Mouse (Mus musculus): ENCODE results near the gene Itga7. TPM values are rescaled to one million over a fixed set of nuclear protein-coding genes. Genes with fewer than 3 reads are reported as not detected.

The Itga7 gene
- polyA plus RNA-seq, 1 experiment from 2014 or later, result 1.7 TPM

GRCm38 (mm10) chr10:128950208-128950887 is 16.7 kb downstream of the Itga7 start:
- Histone ChIP-seq H3K4me1 (replicated peaks; ENCODE audit: control insufficient read depth, insufficient read depth, low read length) (no peaks in the 10 kb centered on the region), H3K9me3 (ENCODE audit: control insufficient read depth, low read length) (no peaks in the 10 kb centered on the region), H3K36me3 (ENCODE audit: control insufficient read depth, insufficient read depth, low read length) (no peaks in the 10 kb centered on the region), H3K4me2 (replicated peaks; ENCODE audit: low read depth, low read length) (no peak overlapping the region), H3K9ac (ENCODE audit: low read depth, low read length) (no peak overlapping the region), H3K27me3 (ENCODE audit: control insufficient read depth, insufficient read depth, low read length) (no peaks in the 10 kb centered on the region), H3K4me3 (ENCODE audit: low read depth, low read length) (no peak overlapping the region), H3K27ac (ENCODE audit: low read depth, low read length) (no peak overlapping the region)
- 69% methylated on average over 16 of the region's 16 CpGs for WGBS
- DNase-seq (ENCODE audit: low spot score) (no peak), ATAC-seq (ENCODE audit: low FRiP score) (no peak)

DNA sequence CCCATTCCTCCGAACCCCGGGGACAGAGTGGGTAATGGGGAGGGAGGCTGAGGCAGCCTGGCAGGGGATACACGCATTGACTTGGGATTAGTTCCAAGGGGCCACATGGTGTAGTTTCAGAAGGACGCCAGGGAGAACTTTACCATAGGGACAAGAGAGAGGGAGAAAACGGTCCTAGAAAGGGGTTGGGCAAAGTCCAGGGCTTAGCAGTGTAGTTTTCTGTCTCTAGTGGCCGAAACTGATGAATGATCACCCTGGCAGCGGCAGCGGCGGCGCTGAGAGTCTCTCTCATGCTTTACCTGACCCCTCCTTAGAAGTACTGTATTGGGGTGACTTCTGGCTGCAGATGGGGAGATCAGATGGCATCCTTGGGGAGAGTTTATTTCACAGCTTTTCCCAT is 24.7 kb downstream of the Itga7 start:
- ATAC-seq (ENCODE audit: low FRiP score), result no peak
- WGBS, result 76% methylated on average over 10 of the region's 10 CpGs
- Histone ChIP-seq H3K4me2 (replicated peaks; ENCODE audit: low read depth, low read length) (no peak overlapping the region), H3K4me1 (replicated peaks; ENCODE audit: control insufficient read depth, insufficient read depth, low read length) (no peaks in the 10 kb centered on the region), H3K9ac (ENCODE audit: low read depth, low read length) (no peak overlapping the region), H3K36me3 (ENCODE audit: control insufficient read depth, insufficient read depth, low read length) (no peaks in the 10 kb centered on the region), H3K27ac (ENCODE audit: low read depth, low read length) (no peak overlapping the region), H3K9me3 (ENCODE audit: control insufficient read depth, low read length) (no peaks in the 10 kb centered on the region), H3K4me3 (ENCODE audit: low read depth, low read length) (no peak overlapping the region), H3K27me3 (ENCODE audit: control insufficient read depth, insufficient read depth, low read length) (no peaks in the 10 kb centered on the region)
- no peak for DNase-seq (ENCODE audit: low spot score)

DNA sequence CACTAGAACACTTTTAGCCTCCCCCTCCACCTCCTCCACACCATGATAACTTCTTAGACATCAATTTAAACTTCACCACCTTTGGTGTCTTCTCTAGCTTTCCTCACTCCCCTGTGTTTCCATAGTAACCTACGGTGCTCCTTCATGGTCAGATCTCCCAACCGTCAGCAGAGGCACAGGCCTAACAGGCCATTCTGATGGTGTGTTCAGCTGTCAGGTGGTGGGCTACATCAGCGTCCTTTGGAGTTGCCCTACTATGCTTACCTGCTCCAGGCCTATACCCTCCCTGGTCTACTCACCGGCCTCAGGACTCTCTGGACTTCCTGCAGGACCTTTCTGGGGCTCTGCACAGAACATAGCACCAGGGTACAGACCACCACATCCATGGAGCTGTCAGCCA is 26.5 kb downstream of the Itga7 start:
- Histone ChIP-seq H3K4me1 (replicated peaks; ENCODE audit: control insufficient read depth, insufficient read depth, low read length) (no peaks in the 10 kb centered on the region), H3K27ac (ENCODE audit: low read depth, low read length) (no peak overlapping the region), H3K27me3 (ENCODE audit: control insufficient read depth, insufficient read depth, low read length) (no peaks in the 10 kb centered on the region), H3K9me3 (ENCODE audit: control insufficient read depth, low read length) (no peaks in the 10 kb centered on the region), H3K4me3 (ENCODE audit: low read depth, low read length) (no peak overlapping the region), H3K36me3 (ENCODE audit: control insufficient read depth, insufficient read depth, low read length) (no peaks in the 10 kb centered on the region), H3K4me2 (replicated peaks; ENCODE audit: low read depth, low read length) (no peak overlapping the region), H3K9ac (ENCODE audit: low read depth, low read length) (no peak overlapping the region)
- WGBS, result 82% methylated on average over 4 of the region's 4 CpGs
- ATAC-seq (ENCODE audit: low FRiP score) (no peak), DNase-seq (ENCODE audit: low spot score) (no peak)

DNA sequence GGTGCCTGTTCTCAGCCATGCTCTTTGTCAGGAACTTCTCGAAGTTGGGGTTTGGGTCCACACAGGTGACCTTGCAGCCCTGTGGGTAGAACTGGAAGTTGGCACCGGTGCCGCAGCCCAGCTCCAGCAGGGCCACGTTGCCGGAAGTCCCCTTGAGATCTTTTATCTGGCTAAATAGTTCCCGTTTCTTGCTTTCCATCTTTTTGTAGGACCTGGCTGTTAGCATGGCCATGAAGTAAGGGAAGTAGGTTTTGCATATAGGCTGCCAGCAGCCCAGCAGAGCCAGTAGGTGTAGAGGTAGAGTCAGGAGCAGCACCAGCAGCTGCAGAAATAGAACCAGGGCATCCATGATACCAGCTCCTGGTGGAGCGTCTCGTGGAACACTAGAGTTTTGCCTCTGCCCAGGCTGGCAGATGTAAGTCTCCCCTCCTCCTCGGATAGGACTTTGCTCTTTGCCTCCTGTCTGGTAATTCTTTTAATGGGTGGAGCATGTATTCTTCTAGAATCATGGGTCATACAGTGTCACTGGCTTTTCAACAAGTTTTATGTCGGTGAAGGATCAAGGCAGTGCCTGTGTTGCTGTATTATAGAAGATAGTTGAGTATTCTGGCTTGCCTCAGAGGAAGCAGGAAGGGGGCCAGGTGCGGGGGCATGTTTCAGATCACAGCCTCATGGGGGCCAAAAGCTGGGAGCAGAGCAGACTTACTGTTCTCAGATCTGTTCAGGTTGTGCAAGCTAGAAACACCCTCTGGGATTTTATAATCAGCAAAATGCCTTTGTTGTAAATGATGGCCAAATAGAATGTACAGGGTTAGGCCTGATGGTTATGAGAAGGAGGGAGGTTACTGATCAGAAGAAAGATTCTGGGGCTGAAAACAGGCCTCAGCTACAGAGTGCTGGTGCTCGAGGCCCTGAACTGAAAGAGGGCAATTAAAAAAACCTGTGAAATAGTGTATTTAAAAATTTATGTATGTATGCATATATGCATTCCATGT is 27.3 kb downstream of the Itga7 start, which contains the start of gene Mettl7b:
Gene Mettl7b, minus strand, starts transcription at position 399 of the 995 bp plus-strand sequence.
- Histone ChIP-seq H3K9ac (ENCODE audit: low read depth, low read length) (no peak within 1 kb of the TSS), H3K27ac (ENCODE audit: low read depth, low read length) (no peak within 1 kb of the TSS), H3K4me3 (ENCODE audit: low read depth, low read length) (no peak within 1 kb of the TSS), H3K9me3 (ENCODE audit: control insufficient read depth, low read length) (no peaks in the 10 kb centered on the region), H3K36me3 (ENCODE audit: control insufficient read depth, insufficient read depth, low read length) (no peaks in the 10 kb centered on the region), H3K27me3 (ENCODE audit: control insufficient read depth, insufficient read depth, low read length) (no peaks in the 10 kb centered on the region), H3K4me2 (replicated peaks; ENCODE audit: low read depth, low read length) (no peak within 1 kb of the TSS), H3K4me1 (replicated peaks; ENCODE audit: control insufficient read depth, insufficient read depth, low read length) (no peaks in the 10 kb centered on the region)
- DNase-seq (ENCODE audit: low spot score) (no peak), ATAC-seq (ENCODE audit: low FRiP score) (no peak)
- WGBS, result 88% methylated on average over 12 of the region's 12 CpGs

DNA sequence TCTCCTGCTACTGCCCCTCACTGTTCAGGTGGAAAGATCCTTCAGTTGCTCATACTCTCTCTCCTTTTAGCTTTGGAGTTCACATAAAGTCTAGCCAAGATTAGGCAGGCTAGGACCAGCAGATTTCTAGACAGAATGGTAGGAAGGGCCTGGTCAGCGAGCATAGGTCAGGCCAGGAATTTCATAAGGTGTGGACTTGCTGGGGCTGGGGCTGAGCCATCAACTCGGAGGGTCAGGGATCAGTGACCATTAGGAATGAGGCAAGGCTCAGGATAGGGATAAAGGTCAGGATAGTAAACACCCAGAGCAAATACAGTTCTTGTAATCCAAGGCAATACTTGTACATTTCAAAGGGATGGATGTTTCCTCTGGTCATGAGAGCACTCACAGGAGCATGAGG is 31.3 kb downstream of the Itga7 start:
- Histone ChIP-seq H3K4me3 (ENCODE audit: low read depth, low read length) (no peak overlapping the region), H3K27ac (ENCODE audit: low read depth, low read length) (no peak overlapping the region), H3K9me3 (ENCODE audit: control insufficient read depth, low read length) (no peaks in the 10 kb centered on the region), H3K4me1 (replicated peaks; ENCODE audit: control insufficient read depth, insufficient read depth, low read length) (no peaks in the 10 kb centered on the region), H3K27me3 (ENCODE audit: control insufficient read depth, insufficient read depth, low read length) (no peaks in the 10 kb centered on the region), H3K9ac (ENCODE audit: low read depth, low read length) (no peak overlapping the region), H3K36me3 (ENCODE audit: control insufficient read depth, insufficient read depth, low read length) (no peaks in the 10 kb centered on the region), H3K4me2 (replicated peaks; ENCODE audit: low read depth, low read length) (no peak overlapping the region)
- 73% methylated on average over 2 of the region's 2 CpGs for WGBS
- ATAC-seq (ENCODE audit: low FRiP score), result no peak
- DNase-seq (ENCODE audit: low spot score), result no peak

- no peak for ATAC-seq (ENCODE audit: low FRiP score)
- Histone ChIP-seq H3K9me3 (ENCODE audit: control insufficient read depth, low read length) (no peaks in the 10 kb centered on the region), H3K27ac (ENCODE audit: low read depth, low read length) (no peak overlapping the region), H3K9ac (ENCODE audit: low read depth, low read length) (no peak overlapping the region), H3K36me3 (ENCODE audit: control insufficient read depth, insufficient read depth, low read length) (no peaks in the 10 kb centered on the region), H3K27me3 (ENCODE audit: control insufficient read depth, insufficient read depth, low read length) (no peaks in the 10 kb centered on the region), H3K4me1 (replicated peaks; ENCODE audit: control insufficient read depth, insufficient read depth, low read length) (no peaks in the 10 kb centered on the region), H3K4me3 (ENCODE audit: low read depth, low read length) (no peak overlapping the region), H3K4me2 (replicated peaks; ENCODE audit: low read depth, low read length) (no peak overlapping the region)
- WGBS, result 84% methylated on average over 6 of the region's 6 CpGs
- DNase-seq (ENCODE audit: low spot score), result no peak
Measured at GRCm38 (mm10) chr10:128965871-128966270, 32.3 kb downstream of the Itga7 start.

GRCm38 (mm10) chr10:128968341-128968749 is 34.7 kb downstream of the Itga7 start:
- H3K9me3 ChIP-seq (ENCODE audit: control insufficient read depth, low read length), result no peaks in the 10 kb centered on the region
- no peaks in the 10 kb centered on the region for H3K27me3 ChIP-seq (ENCODE audit: control insufficient read depth, insufficient read depth, low read length)
- 63% methylated on average over 1 of the region's 1 CpGs for WGBS
- no peak overlapping the region for H3K4me2 ChIP-seq (replicated peaks; ENCODE audit: low read depth, low read length)
- no peak overlapping the region for H3K27ac ChIP-seq (ENCODE audit: low read depth, low read length)
- ATAC-seq (ENCODE audit: low FRiP score) (no peak), DNase-seq (ENCODE audit: low spot score) (no peak)
- no peaks in the 10 kb centered on the region for H3K4me1 ChIP-seq (replicated peaks; ENCODE audit: control insufficient read depth, insufficient read depth, low read length)
- no peak overlapping the region for H3K9ac ChIP-seq (ENCODE audit: low read depth, low read length)
- H3K36me3 ChIP-seq (ENCODE audit: control insufficient read depth, insufficient read depth, low read length), result no peaks in the 10 kb centered on the region
- no peak overlapping the region for H3K4me3 ChIP-seq (ENCODE audit: low read depth, low read length)

DNA sequence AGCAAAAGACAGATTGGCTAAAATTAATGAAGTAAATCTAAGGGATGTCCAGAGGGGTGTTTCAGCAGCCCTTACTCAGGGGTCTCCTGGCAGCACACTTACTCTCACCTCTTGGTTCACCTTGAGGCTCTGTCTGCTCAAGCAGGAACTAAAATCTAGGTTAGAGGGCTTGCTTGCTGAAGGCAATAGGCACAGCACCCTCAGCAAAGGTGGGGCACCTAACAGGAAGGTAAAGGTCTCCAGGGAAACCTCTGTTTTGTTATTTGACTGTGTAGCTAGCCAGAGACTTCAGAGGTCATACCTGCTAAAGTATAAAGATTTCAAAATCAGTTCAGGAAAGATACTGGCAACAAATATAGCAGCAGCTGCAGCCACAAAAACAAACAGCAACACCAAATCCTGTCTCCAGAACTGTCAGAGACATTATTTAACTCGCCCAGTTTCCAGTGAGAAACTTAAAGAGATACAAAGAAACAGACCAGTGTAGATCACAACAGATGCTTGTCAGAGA is 37.2 kb downstream of the Itga7 start:
- no peaks in the 10 kb centered on the region for H3K4me1 ChIP-seq (replicated peaks; ENCODE audit: control insufficient read depth, insufficient read depth, low read length)
- H3K9ac ChIP-seq (ENCODE audit: low read depth, low read length), result no peak overlapping the region
- no peaks in the 10 kb centered on the region for H3K36me3 ChIP-seq (ENCODE audit: control insufficient read depth, insufficient read depth, low read length)
- H3K9me3 ChIP-seq (ENCODE audit: control insufficient read depth, low read length), result no peaks in the 10 kb centered on the region
- no peak overlapping the region for H3K4me2 ChIP-seq (replicated peaks; ENCODE audit: low read depth, low read length)
- 64% methylated on average over 1 of the region's 1 CpGs for WGBS
- no peaks in the 10 kb centered on the region for H3K27me3 ChIP-seq (ENCODE audit: control insufficient read depth, insufficient read depth, low read length)
- H3K4me3 ChIP-seq (ENCODE audit: low read depth, low read length), result no peak overlapping the region
- H3K27ac ChIP-seq (ENCODE audit: low read depth, low read length), result no peak overlapping the region
- DNase-seq (ENCODE audit: low spot score) (no peak), ATAC-seq (ENCODE audit: low FRiP score) (no peak)
